Mouse (Mus musculus): ENCODE results near the gene Tuba1a.

Tuba1a gene

GRCm38 (mm10) chr15:98985240-98985981 lies 31.9 kb upstream of the Tuba1a start:
- peak; percentile 80 to 86 for DNase-seq (ENCODE audit: low spot score in 2 of 2)

GRCm38 (mm10) chr15:98984681-98985080 lies 31.2 kb upstream of the Tuba1a start:
- DNase-seq (ENCODE audit: low spot score in 2 of 2) = no peak

GRCm38 (mm10) chr15:98983431-98984081 lies 30.1 kb upstream of the Tuba1a start:
- DNase-seq (ENCODE audit: low spot score in 2 of 2) = peak in 1 of 2 experiments; percentile 47

- DNase-seq (ENCODE audit: low spot score in 2 of 2) = no peak
These were observed 28.6 kb upstream of the Tuba1a start for GRCm38 (mm10) chr15:98982100-98982499.

GRCm38 (mm10) chr15:98980012-98980614 lies 26.6 kb upstream of the Tuba1a start:
- no peak for DNase-seq (ENCODE audit: low spot score in 2 of 2)

GRCm38 (mm10) chr15:98978409-98979172 lies 25.1 kb upstream of the Tuba1a start:
- no peak for DNase-seq (ENCODE audit: low spot score in 2 of 2)

- peak; percentile 84 to 89 for DNase-seq (ENCODE audit: low spot score in 2 of 2)
These were observed 24.4 kb upstream of the Tuba1a start for GRCm38 (mm10) chr15:98977759-98978408.

GRCm38 (mm10) chr15:98976763-98977758 lies 23.6 kb upstream of the Tuba1a start:
- peak in 1 of 2 experiments; percentile 51 for DNase-seq (ENCODE audit: low spot score in 2 of 2)

- no peak for DNase-seq (ENCODE audit: low spot score in 2 of 2)
These were observed 19.6 kb upstream of the Tuba1a start for GRCm38 (mm10) chr15:98973015-98973614.

- peak; percentile 75 to 89 for DNase-seq (ENCODE audit: low spot score in 2 of 2)
These were observed 18.2 kb upstream of the Tuba1a start for GRCm38 (mm10) chr15:98971576-98972320.

- peak; percentile 70 to 89 for DNase-seq (ENCODE audit: low spot score in 2 of 2)
These were observed 17.6 kb upstream of the Tuba1a start for GRCm38 (mm10) chr15:98971111-98971510.

- DNase-seq (ENCODE audit: low spot score in 2 of 2) = no peak
These were observed 16.0 kb upstream of the Tuba1a start for GRCm38 (mm10) chr15:98969372-98970101.

GRCm38 (mm10) chr15:98968701-98969371 lies 15.3 kb upstream of the Tuba1a start:
- peak; percentile 87 to 91 for DNase-seq (ENCODE audit: low spot score in 2 of 2)

- DNase-seq (ENCODE audit: low spot score in 2 of 2) = no peak
These were observed 6.0 kb upstream of the Tuba1a start for GRCm38 (mm10) chr15:98959531-98959930.

GRCm38 (mm10) chr15:98958901-98959420 lies 5.5 kb upstream of the Tuba1a start:
- DNase-seq (ENCODE audit: low spot score in 2 of 2) = no peak

- DNase-seq (ENCODE audit: low spot score in 2 of 2) = no peak
These were observed 4.0 kb upstream of the Tuba1a start for GRCm38 (mm10) chr15:98957475-98957874.

- DNase-seq (ENCODE audit: low spot score in 2 of 2) = no peak
These were observed 2.5 kb upstream of the Tuba1a start for GRCm38 (mm10) chr15:98956000-98956399.

- DNase-seq (ENCODE audit: low spot score in 2 of 2) = no peak
These were observed 1.8 kb upstream of the Tuba1a start for GRCm38 (mm10) chr15:98955324-98955723.

All from right cerebral cortex, postnatal 10 days (tissue).